Mouse (Mus musculus): ENCODE measurements around the gene Dact1. TPM values are rescaled to one million over a fixed set of nuclear protein-coding genes. Genes with fewer than 3 reads are reported as not detected.

Gene Dact1
- polyA plus RNA-seq, 1 experiment, result 8.7 TPM

DNA sequence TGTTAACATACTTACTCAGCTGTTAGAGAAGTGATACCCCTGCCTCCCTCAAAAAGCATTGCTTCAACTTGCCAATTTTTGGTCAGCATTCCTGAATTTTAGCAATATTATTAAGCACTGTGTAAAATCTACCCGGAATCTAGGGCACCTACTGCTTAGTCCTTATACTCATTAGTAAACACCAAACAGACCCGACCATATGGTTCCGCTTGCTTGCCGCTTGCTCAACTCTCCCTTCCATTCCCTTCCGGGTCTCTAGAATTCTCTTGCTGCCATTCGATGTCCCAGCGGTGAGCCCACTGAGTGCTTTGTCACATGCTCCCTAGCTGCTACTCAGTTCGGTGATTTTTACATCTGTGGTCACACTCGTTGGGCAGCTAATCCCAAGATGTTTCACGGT lies 45.0 kb downstream of the Dact1 start:
- Histone ChIP-seq H3K4me3 (replicated peaks; ENCODE audit: extremely low read depth, low read depth, low read length) (no peak overlapping the region), H3K4me1 (ENCODE audit: control insufficient read depth, insufficient read depth, low read length) (no peaks in the 10 kb centered on the region)
- no peak for DNase-seq
- TF ChIP-seq CTCF (IDR thresholded peaks at IDR 0.05; ENCODE audit: insufficient read depth, low read length), result no peak
- TF ChIP-seq POLR2A (IDR thresholded peaks at IDR 0.05; ENCODE audit: borderline replicate concordance, extremely low read depth, low read depth, low read length), result no peak
- 71% methylated on average over 10 of the region's 10 CpGs for WGBS

DNA sequence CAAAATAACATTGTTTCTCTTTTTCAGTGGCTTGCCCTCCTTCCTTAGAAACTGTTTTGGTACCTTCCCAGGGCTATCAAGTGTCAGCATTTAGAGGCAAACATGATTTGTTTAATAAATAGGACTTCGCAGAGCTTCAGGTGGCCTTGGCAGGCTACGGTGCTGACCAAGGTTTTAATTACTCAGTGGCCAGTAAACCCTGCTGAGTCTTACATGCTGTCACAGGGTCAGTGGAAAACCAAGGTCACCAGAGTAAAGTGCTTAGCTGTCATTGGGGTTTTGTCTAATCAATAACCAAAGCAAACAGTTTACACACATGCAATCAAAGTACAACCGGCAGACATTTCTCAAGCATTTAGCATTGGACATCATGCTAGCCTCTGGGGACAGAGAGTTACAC lies 45.4 kb downstream of the Dact1 start:
- Histone ChIP-seq H3K4me1 (ENCODE audit: control insufficient read depth, insufficient read depth, low read length) (no peaks in the 10 kb centered on the region), H3K4me3 (replicated peaks; ENCODE audit: extremely low read depth, low read depth, low read length) (no peak overlapping the region)
- DNase-seq, result no peak
- 70% methylated on average over 3 of the region's 3 CpGs for WGBS
- no peak for TF ChIP-seq CTCF (IDR thresholded peaks at IDR 0.05; ENCODE audit: insufficient read depth, low read length)
- TF ChIP-seq POLR2A (IDR thresholded peaks at IDR 0.05; ENCODE audit: borderline replicate concordance, extremely low read depth, low read depth, low read length), result no peak

- no peak for DNase-seq
- H3K4me3 ChIP-seq (replicated peaks; ENCODE audit: extremely low read depth, low read depth, low read length), result no peak overlapping the region
- TF ChIP-seq CTCF (IDR thresholded peaks at IDR 0.05; ENCODE audit: insufficient read depth, low read length), result no peak
- no peak for TF ChIP-seq POLR2A (IDR thresholded peaks at IDR 0.05; ENCODE audit: borderline replicate concordance, extremely low read depth, low read depth, low read length)
- no peaks in the 10 kb centered on the region for H3K4me1 ChIP-seq (ENCODE audit: control insufficient read depth, insufficient read depth, low read length)
- WGBS, result 82% methylated on average over 7 of the region's 7 CpGs
Observed at GRCm38 (mm10) chr12:71361616-71362015, 51.9 kb downstream of the Dact1 start.

- H3K4me3 ChIP-seq (replicated peaks; ENCODE audit: extremely low read depth, low read depth, low read length), result no peak overlapping the region
- H3K4me1 ChIP-seq (ENCODE audit: control insufficient read depth, insufficient read depth, low read length), result no peaks in the 10 kb centered on the region
- WGBS, result 84% methylated on average over 8 of the region's 8 CpGs
- DNase-seq, result no peak
- TF ChIP-seq POLR2A (IDR thresholded peaks at IDR 0.05; ENCODE audit: borderline replicate concordance, extremely low read depth, low read depth, low read length) (no peak), CTCF (IDR thresholded peaks at IDR 0.05; ENCODE audit: insufficient read depth, low read length) (no peak)
Observed at GRCm38 (mm10) chr12:71362425-71362824, 52.7 kb downstream of the Dact1 start.

DNA sequence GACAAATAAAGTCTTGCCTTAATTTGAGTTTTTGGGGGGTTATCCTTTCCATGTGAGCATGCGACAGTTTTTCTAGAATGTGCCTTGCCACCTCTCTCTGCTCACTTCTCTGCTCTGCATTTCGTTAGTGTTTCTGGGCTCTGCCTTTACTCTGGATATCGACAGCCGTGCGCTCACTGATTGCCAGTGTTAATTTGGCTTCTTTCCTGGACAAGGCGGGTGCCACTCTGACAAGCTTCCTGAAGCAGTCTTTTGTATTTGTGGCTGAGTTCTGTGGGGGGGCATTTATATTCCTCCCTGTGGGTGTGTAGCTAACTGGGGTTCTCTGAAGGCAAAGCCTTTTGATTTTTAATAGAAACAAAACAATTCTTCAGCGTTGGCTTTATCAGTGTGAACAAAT lies 54.4 kb downstream of the Dact1 start:
- DNase-seq, result no peak
- no peak for TF ChIP-seq POLR2A (IDR thresholded peaks at IDR 0.05; ENCODE audit: borderline replicate concordance, extremely low read depth, low read depth, low read length)
- TF ChIP-seq CTCF (IDR thresholded peaks at IDR 0.05; ENCODE audit: insufficient read depth, low read length), result no peak
- WGBS, result 56% methylated on average over 7 of the region's 7 CpGs
- Histone ChIP-seq H3K4me3 (replicated peaks; ENCODE audit: extremely low read depth, low read depth, low read length) (no peak overlapping the region), H3K4me1 (ENCODE audit: control insufficient read depth, insufficient read depth, low read length) (no peaks in the 10 kb centered on the region)

- H3K4me3 ChIP-seq (replicated peaks; ENCODE audit: extremely low read depth, low read depth, low read length), result no peak overlapping the region
- 85% methylated on average over 3 of the region's 3 CpGs for WGBS
- no peaks in the 10 kb centered on the region for H3K4me1 ChIP-seq (ENCODE audit: control insufficient read depth, insufficient read depth, low read length)
- TF ChIP-seq CTCF (IDR thresholded peaks at IDR 0.05; ENCODE audit: insufficient read depth, low read length) (no peak), POLR2A (IDR thresholded peaks at IDR 0.05; ENCODE audit: borderline replicate concordance, extremely low read depth, low read depth, low read length) (no peak)
- no peak for DNase-seq
Observed at GRCm38 (mm10) chr12:71364531-71364930, 54.8 kb downstream of the Dact1 start.

GRCm38 (mm10) chr12:71365208-71365607 lies 55.5 kb downstream of the Dact1 start:
- Histone ChIP-seq H3K4me3 (replicated peaks; ENCODE audit: extremely low read depth, low read depth, low read length) (no peak overlapping the region), H3K4me1 (ENCODE audit: control insufficient read depth, insufficient read depth, low read length) (no peaks in the 10 kb centered on the region)
- no peak for DNase-seq
- WGBS, result 42% methylated on average over 7 of the region's 7 CpGs
- TF ChIP-seq POLR2A (IDR thresholded peaks at IDR 0.05; ENCODE audit: borderline replicate concordance, extremely low read depth, low read depth, low read length) (no peak), CTCF (IDR thresholded peaks at IDR 0.05; ENCODE audit: insufficient read depth, low read length) (no peak)

DNA sequence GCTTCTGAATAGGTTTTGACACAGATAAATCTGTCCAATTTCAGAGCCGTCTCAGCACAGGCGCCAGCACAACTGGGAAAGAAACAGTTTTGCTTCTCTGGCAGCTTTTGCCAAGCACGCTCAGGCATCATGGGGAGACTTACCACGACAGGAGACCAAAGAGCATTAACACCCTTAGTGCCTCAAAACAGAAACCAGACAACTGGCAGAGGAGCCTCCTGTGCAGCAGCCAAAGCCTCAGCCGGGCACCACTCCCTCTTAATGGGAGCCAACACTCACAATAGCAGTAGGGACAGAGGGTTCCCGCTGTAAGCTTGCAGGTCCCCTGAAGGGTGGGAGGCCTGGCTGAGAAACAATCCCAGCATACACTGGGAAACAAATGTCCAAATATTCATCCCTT lies 56.5 kb downstream of the Dact1 start:
- 66% methylated on average over 6 of the region's 6 CpGs for WGBS
- Histone ChIP-seq H3K4me3 (replicated peaks; ENCODE audit: extremely low read depth, low read depth, low read length) (no peak overlapping the region), H3K4me1 (ENCODE audit: control insufficient read depth, insufficient read depth, low read length) (no peaks in the 10 kb centered on the region)
- TF ChIP-seq POLR2A (IDR thresholded peaks at IDR 0.05; ENCODE audit: borderline replicate concordance, extremely low read depth, low read depth, low read length), result no peak
- no peak for TF ChIP-seq CTCF (IDR thresholded peaks at IDR 0.05; ENCODE audit: insufficient read depth, low read length)
- no peak for DNase-seq

- WGBS, result 70% methylated on average over 5 of the region's 5 CpGs
- Histone ChIP-seq H3K4me1 (ENCODE audit: control insufficient read depth, insufficient read depth, low read length) (no peaks in the 10 kb centered on the region), H3K4me3 (replicated peaks; ENCODE audit: extremely low read depth, low read depth, low read length) (no peak overlapping the region)
- no peak for TF ChIP-seq POLR2A (IDR thresholded peaks at IDR 0.05; ENCODE audit: borderline replicate concordance, extremely low read depth, low read depth, low read length)
- no peak for DNase-seq
Observed at GRCm38 (mm10) chr12:71368631-71369030, 58.9 kb downstream of the Dact1 start.

Other genes with a start within 250 kb of the Dact1 start
- not detected in 2 replicates for gene Tomm20l, start 198.5 kb upstream of the Dact1 start, polyA plus RNA-seq (2012; rRNA removed)
- 6.2 and 7.9 TPM in 2 replicates for gene Timm9, start 173.2 kb upstream of the Dact1 start, polyA plus RNA-seq (2012; rRNA removed)
- 1.9 and 2.3 TPM in 2 replicates for gene 2700049A03Rik, start 173.0 kb upstream of the Dact1 start, polyA plus RNA-seq (2012; rRNA removed)

Measured in lung, adult 2 months (tissue).